Mouse (Mus musculus) liver, embryonic 15.5 days (tissue): ENCODE data around the gene Armc7. TPM values are rescaled to one million over a fixed set of nuclear protein-coding genes. Genes with fewer than 3 reads are reported as not detected.

Source experiments
- ATAC-seq: fragments of 200-750 bp; cut with Nextera tagmentation; 2 replicates; pipeline ENCODE4 v1.8.0; 2017; ENCODE audit warnings: moderate number of reproducible peaks, mild to moderate bottlenecking, moderate library complexity; ENCODE audit not compliant: insufficient read depth
- H3K27ac ChIP-seq: fragments of 300-500 bp; sonication (generic); replicated peaks from 2 replicates; pipeline ENCODE4 v1.5.1; 2015; ENCODE audit warnings: mild to moderate bottlenecking, inconsistent platforms
- H3K27me3 ChIP-seq: fragments of 300-500 bp; sonication (generic); 2 replicates; pipeline ENCODE4 v1.6.1; 2015; ENCODE audit warnings: mild to moderate bottlenecking, inconsistent platforms
- H3K36me3 ChIP-seq: fragments of 300-500 bp; sonication (generic); replicated peaks from 2 replicates; pipeline ENCODE4 v1.6.1; 2015; ENCODE audit warnings: moderate library complexity, mild to moderate bottlenecking, inconsistent platforms
- H3K4me1 ChIP-seq: fragments of 300-500 bp; sonication (generic); replicated peaks from 2 replicates; pipeline ENCODE4 v1.6.1; 2015; ENCODE audit warnings: inconsistent platforms
- H3K4me2 ChIP-seq: fragments of 300-500 bp; sonication (generic); 2 replicates; pipeline ENCODE4 v1.6.1; 2015; ENCODE audit warnings: moderate library complexity, mild to moderate bottlenecking, inconsistent platforms
- H3K4me3 ChIP-seq: fragments of 300-500 bp; sonication (generic); replicated peaks from 2 replicates; pipeline ENCODE4 v1.5.1; 2015; ENCODE audit warnings: mild to moderate bottlenecking, inconsistent platforms
- H3K9ac ChIP-seq: fragments of 300-500 bp; sonication (generic); 2 replicates; pipeline ENCODE4 v1.6.1; 2015; ENCODE audit warnings: moderate library complexity, mild to moderate bottlenecking, inconsistent platforms
- H3K9me3 ChIP-seq: fragments of 300-500 bp; sonication (generic); replicated peaks from 2 replicates; pipeline ENCODE4 v1.6.1; 2016; ENCODE audit warnings: inconsistent platforms
- WGBS: fragments of 180-500 bp; shearing (Covaris S2); methylation state at CpG from one replicate; pipeline ENCODE4 v1.1.7; 2015; ENCODE audit warnings: mixed read lengths; ENCODE audit not compliant: insufficient replicate concordance; 5-methylcytosine and 5-hydroxymethylcytosine counted together
- polyA plus RNA-seq: library from polyadenylated mRNA; unstranded; fragments of >200 nt; fragmentation: Nextera tagmentation; extraction: Ambion mirVana; gene quantifications from 2 replicates; pipeline ENCODE4 v1.2.1, GENCODE M21; 2015

Armc7 gene
- polyA plus RNA-seq, result 3.3 and 3.5 TPM in 2 replicates

DNA sequence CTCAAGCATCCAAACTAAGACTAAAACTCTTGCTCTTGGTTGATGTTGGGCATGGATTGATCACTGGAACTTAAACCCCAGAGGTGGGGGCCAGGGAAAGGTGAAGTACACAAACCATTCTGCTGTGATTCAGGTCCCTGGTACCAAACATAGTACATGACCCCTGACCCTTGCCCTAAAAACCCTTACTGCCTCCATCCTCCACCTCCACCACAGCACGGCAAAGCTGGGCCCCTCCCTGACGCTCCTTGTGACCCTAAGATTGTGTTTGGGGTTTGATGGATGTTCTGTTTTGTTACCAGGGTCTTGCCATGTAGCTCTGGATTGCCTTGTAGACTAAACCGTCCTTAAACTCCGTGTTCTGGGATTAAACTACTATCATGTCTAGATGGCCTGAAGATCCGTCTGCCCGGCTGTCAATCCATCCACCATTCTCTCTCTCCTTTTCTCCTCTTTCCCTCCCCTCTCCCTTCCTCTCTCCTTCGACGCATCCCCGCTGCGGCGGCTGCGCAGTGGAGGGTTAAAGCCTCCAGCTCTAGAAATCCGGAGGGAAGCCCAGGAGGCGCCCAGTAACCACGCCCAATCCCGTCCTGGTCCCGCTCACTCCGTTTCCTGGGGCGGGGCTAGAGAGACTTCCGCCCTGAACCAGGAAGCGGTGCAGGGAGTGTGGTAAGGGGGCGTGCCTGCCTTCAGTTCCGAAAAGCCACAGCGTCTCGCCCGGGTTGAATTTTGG is at the start of gene Armc7:
Gene Armc7 (plus strand): TSS at position 643 of the 733 bp plus-strand sequence.
- Histone ChIP-seq H3K4me1 (peaks cover 43% of the 10 kb centered on the region), H3K36me3 (no peaks in the 10 kb centered on the region), H3K9ac (peak within 1 kb of the TSS; percentile 78), H3K9me3 (no peaks in the 10 kb centered on the region), H3K27ac (peak within 1 kb of the TSS; percentile 83), H3K4me2 (peak within 1 kb of the TSS; percentile 95), H3K4me3 (peak within 1 kb of the TSS; percentile 77), H3K27me3 (no peaks in the 10 kb centered on the region)
- peak; percentile 92 for ATAC-seq
- 2% methylated on average over 26 of the region's 26 CpGs for WGBS

- H3K4me2 ChIP-seq, result no peak overlapping the region
- no peak overlapping the region for H3K9ac ChIP-seq
- no peaks in the 10 kb centered on the region for H3K9me3 ChIP-seq
- H3K4me3 ChIP-seq, result no peak overlapping the region
- peaks cover 26% of the 10 kb centered on the region for H3K4me1 ChIP-seq
- WGBS, result 77% methylated on average over 6 of the region's 6 CpGs
- H3K27me3 ChIP-seq, result no peaks in the 10 kb centered on the region
- ATAC-seq, result no peak
- H3K36me3 ChIP-seq, result peaks cover 45% of the 10 kb centered on the region
- no peak overlapping the region for H3K27ac ChIP-seq
These were observed 49.8 kb upstream of the Armc7 start for GRCm38 (mm10) chr11:115425671-115426070.

DNA sequence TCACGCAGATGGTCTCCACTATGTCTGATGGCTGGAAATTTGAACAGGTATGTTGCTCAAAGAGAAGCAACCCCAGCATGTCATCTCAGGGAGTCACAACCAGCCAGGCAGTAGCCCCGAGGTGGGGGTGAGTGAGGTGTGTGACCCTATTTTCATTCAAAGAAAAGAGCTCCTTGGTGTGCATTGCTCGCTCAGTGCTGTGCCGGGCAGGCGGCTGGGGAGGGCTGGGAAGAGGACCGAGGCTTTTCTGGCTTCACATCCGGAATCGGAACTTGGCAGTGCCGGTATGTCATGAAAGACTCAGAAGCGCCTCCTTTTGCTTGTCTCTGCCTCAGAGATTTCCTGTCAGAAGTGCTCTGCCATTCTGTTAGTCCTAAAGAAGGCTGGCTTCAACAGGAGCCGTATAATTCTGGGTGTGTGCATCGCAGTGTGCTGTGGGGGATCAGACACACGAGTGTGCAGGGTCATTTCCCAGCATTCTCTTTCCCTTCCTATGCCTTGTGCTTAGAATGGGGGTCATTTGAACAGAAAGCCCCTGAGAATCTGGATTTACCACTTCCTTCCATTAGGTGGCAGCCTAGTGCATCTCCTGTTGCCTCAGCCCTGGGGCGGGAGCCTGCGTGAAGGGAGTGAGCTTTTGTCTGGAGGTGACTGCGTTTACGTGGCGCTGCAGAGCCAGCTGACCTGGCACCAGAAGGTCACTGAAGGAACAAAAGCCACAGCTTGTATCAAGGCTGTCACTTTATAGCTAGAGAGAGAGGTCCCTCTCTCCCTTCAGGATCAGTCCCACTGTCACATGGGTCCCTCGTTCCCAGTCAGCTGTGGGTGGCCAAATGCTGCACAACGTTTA is 47.8 kb upstream of the Armc7 start:
- no peak overlapping the region for H3K9ac ChIP-seq
- no peaks in the 10 kb centered on the region for H3K9me3 ChIP-seq
- no peaks in the 10 kb centered on the region for H3K27me3 ChIP-seq
- WGBS, result 45% methylated on average over 20 of the region's 20 CpGs
- ATAC-seq, result 0 out of 2 replicates have a peak, but pooled peaks have one; percentile 22
- no peak overlapping the region for H3K4me3 ChIP-seq
- peaks cover 59% of the 10 kb centered on the region for H3K36me3 ChIP-seq
- H3K4me2 ChIP-seq, result peak overlapping the region; percentile 20; the same call in 1 of the 2 replicates
- peaks cover 9% of the 10 kb centered on the region for H3K4me1 ChIP-seq
- H3K27ac ChIP-seq, result 0 out of 2 replicates have a peak overlapping the region, but pooled peaks have one; percentile 6

DNA sequence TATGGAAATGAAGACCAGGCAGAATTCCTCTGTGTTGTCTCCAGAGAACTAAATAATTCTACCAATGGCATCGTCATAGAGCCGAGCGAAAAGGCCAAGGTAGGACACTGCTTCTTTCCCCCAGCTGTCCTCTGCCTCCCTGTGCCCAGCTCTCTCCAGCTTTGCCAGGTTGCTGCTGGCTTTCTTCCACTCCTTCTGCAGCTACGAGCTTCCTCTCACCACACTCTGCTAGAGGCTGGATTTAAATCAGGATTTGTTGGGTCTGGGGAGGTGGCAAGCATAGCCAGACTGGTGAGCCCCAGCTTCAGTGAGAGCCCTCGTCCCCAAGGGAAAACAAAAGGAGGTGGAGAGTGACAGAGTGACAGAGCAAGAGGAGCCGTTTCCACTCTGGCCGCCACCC is 46.2 kb upstream of the Armc7 start:
- ATAC-seq, result no peak
- no peaks in the 10 kb centered on the region for H3K27me3 ChIP-seq
- H3K9me3 ChIP-seq, result no peaks in the 10 kb centered on the region
- no peak overlapping the region for H3K9ac ChIP-seq
- peaks cover 15% of the 10 kb centered on the region for H3K4me1 ChIP-seq
- no peak overlapping the region for H3K27ac ChIP-seq
- peaks cover 58% of the 10 kb centered on the region for H3K36me3 ChIP-seq
- no peak overlapping the region for H3K4me2 ChIP-seq
- no peak overlapping the region for H3K4me3 ChIP-seq
- 72% methylated on average over 7 of the region's 7 CpGs for WGBS

- Histone ChIP-seq H3K9ac (no peak overlapping the region), H3K4me1 (peaks cover 18% of the 10 kb centered on the region), H3K27me3 (peaks cover 12% of the 10 kb centered on the region), H3K4me3 (no peak overlapping the region), H3K36me3 (peaks cover 52% of the 10 kb centered on the region), H3K4me2 (no peak overlapping the region), H3K27ac (no peak overlapping the region), H3K9me3 (no peaks in the 10 kb centered on the region)
- whole genome bisulfite sequencing, result 82% methylated on average over 6 of the region's 6 CpGs
- ATAC-seq, result no peak
These were observed 44.9 kb upstream of the Armc7 start for GRCm38 (mm10) chr11:115430561-115430960.

DNA sequence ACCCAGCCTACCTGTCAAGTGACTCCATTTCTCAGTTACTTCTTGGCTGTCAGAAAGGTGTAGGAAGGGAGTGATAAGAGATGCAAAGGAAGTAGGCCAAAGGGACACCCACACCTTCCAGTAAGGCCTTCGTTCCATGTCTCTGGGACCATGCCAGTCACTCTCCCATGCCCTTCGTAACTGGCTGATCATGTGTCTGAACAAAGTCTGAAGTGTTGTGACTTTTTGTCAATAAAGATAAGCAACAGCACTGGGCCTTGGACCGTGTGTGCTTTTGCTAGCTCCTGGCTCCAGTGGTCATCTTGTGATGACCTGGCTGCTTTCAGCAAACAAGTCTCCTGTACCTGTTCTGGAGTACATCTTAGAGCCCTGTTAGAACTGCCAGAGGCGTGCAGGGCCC is 42.7 kb upstream of the Armc7 start:
- Histone ChIP-seq H3K27ac (peak overlapping the region; percentile 55; the same call in 1 of the 2 replicates), H3K4me3 (no peak overlapping the region), H3K4me1 (peaks cover 29% of the 10 kb centered on the region), H3K9ac (no peak overlapping the region), H3K9me3 (no peaks in the 10 kb centered on the region), H3K4me2 (no peak overlapping the region), H3K36me3 (peaks cover 37% of the 10 kb centered on the region), H3K27me3 (peaks cover 34% of the 10 kb centered on the region)
- ATAC-seq, result peak; percentile 33
- 57% methylated on average over 4 of the region's 4 CpGs for WGBS

GRCm38 (mm10) chr11:115433342-115433741 is 42.1 kb upstream of the Armc7 start:
- H3K9ac ChIP-seq, result no peak overlapping the region
- peaks cover 26% of the 10 kb centered on the region for H3K4me1 ChIP-seq
- peaks cover 34% of the 10 kb centered on the region for H3K27me3 ChIP-seq
- no peak overlapping the region for H3K4me2 ChIP-seq
- H3K4me3 ChIP-seq, result no peak overlapping the region
- no peak for ATAC-seq
- 68% methylated on average over 6 of the region's 6 CpGs for WGBS
- peaks cover 36% of the 10 kb centered on the region for H3K36me3 ChIP-seq
- H3K9me3 ChIP-seq, result no peaks in the 10 kb centered on the region
- peak overlapping the region; percentile 55 for H3K27ac ChIP-seq

GRCm38 (mm10) chr11:115435596-115436337 is 39.7 kb upstream of the Armc7 start:
- 6% methylated on average over 31 of the region's 31 CpGs for WGBS
- H3K27me3 ChIP-seq, result peaks cover 34% of the 10 kb centered on the region
- H3K27ac ChIP-seq, result no peak overlapping the region
- peaks cover 26% of the 10 kb centered on the region for H3K4me1 ChIP-seq
- no peaks in the 10 kb centered on the region for H3K9me3 ChIP-seq
- H3K9ac ChIP-seq, result no peak overlapping the region
- H3K4me2 ChIP-seq, result peak overlapping the region; percentile 53
- H3K4me3 ChIP-seq, result 0 out of 2 replicates have a peak overlapping the region, but pooled peaks have one; percentile 10
- no peak for ATAC-seq
- H3K36me3 ChIP-seq, result peaks cover 14% of the 10 kb centered on the region

GRCm38 (mm10) chr11:115437571-115438122 is 37.8 kb upstream of the Armc7 start:
- H3K4me3 ChIP-seq, result no peak overlapping the region
- no peaks in the 10 kb centered on the region for H3K9me3 ChIP-seq
- peaks cover 37% of the 10 kb centered on the region for H3K27me3 ChIP-seq
- no peak overlapping the region for H3K4me2 ChIP-seq
- H3K27ac ChIP-seq, result no peak overlapping the region
- H3K36me3 ChIP-seq, result no peaks in the 10 kb centered on the region
- peaks cover 26% of the 10 kb centered on the region for H3K4me1 ChIP-seq
- no peak overlapping the region for H3K9ac ChIP-seq
- no peak for ATAC-seq
- WGBS, result 59% methylated on average over 5 of the region's 5 CpGs

- 55% methylated on average over 3 of the region's 3 CpGs for WGBS
- Histone ChIP-seq H3K9me3 (no peaks in the 10 kb centered on the region), H3K4me2 (no peak overlapping the region), H3K27ac (no peak overlapping the region), H3K27me3 (peaks cover 37% of the 10 kb centered on the region), H3K36me3 (no peaks in the 10 kb centered on the region), H3K4me1 (peaks cover 19% of the 10 kb centered on the region), H3K4me3 (no peak overlapping the region), H3K9ac (no peak overlapping the region)
- ATAC-seq, result no peak
These were observed 36.1 kb upstream of the Armc7 start for GRCm38 (mm10) chr11:115439326-115439725.
